Mouse (Mus musculus): ENCODE measurements around the gene Capn2. TPM values are rescaled to one million over a fixed set of nuclear protein-coding genes. Genes with fewer than 3 reads are reported as not detected.
A peak's percentile ranks its signal among the peaks of the same experiment; 100 is the strongest.

Gene Capn2
- polyA plus RNA-seq, 1 experiment from 2014 or later: 126 TPM

GRCm38 (mm10) chr1:182496685-182497084, 20.7 kb downstream of the Capn2 start:
- peaks cover 56% of the 10 kb centered on the region for H3K4me1 ChIP-seq
- no peak overlapping the region for H3K4me3 ChIP-seq (replicated peaks)
- no peaks in the 10 kb centered on the region for H3K9me3 ChIP-seq (replicated peaks)
- H3K36me3 ChIP-seq: peaks cover 21% of the 10 kb centered on the region
- no peak overlapping the region for H3K9ac ChIP-seq
- ATAC-seq (replicated peaks; ENCODE audit: low FRiP score): peak; percentile 52
- 59% methylated on average over 6 of the region's 6 CpGs for WGBS
- peak overlapping the region; percentile 66 for H3K27ac ChIP-seq
- no peak overlapping the region for H3K4me2 ChIP-seq
- H3K27me3 ChIP-seq: no peaks in the 10 kb centered on the region

GRCm38 (mm10) chr1:182494285-182495145, 22.9 kb downstream of the Capn2 start:
- Histone ChIP-seq H3K4me2 (no peak overlapping the region), H3K4me1 (peaks cover 50% of the 10 kb centered on the region), H3K4me3 (replicated peaks) (no peak overlapping the region), H3K27me3 (no peaks in the 10 kb centered on the region), H3K9ac (no peak overlapping the region), H3K36me3 (peaks cover 31% of the 10 kb centered on the region), H3K9me3 (replicated peaks) (no peaks in the 10 kb centered on the region), H3K27ac (peak overlapping the region; percentile 59)
- ATAC-seq (replicated peaks; ENCODE audit: low FRiP score): peak; percentile 22; the same call in 1 of the 2 replicates
- WGBS: 53% methylated on average over 17 of the region's 17 CpGs

- Histone ChIP-seq H3K27me3 (no peaks in the 10 kb centered on the region), H3K9me3 (replicated peaks) (no peaks in the 10 kb centered on the region), H3K4me2 (no peak overlapping the region), H3K9ac (no peak overlapping the region), H3K36me3 (peaks cover 58% of the 10 kb centered on the region), H3K27ac (no peak overlapping the region), H3K4me1 (peaks cover 32% of the 10 kb centered on the region), H3K4me3 (replicated peaks) (no peak overlapping the region)
- no peak for ATAC-seq (replicated peaks; ENCODE audit: low FRiP score)
- WGBS: 92% methylated on average over 6 of the region's 6 CpGs
Observed at GRCm38 (mm10) chr1:182491839-182492238, 25.6 kb downstream of the Capn2 start.

- Histone ChIP-seq H3K27ac (peak overlapping the region; percentile 60; the same call in 1 of the 2 replicates), H3K36me3 (peaks cover 68% of the 10 kb centered on the region), H3K4me3 (replicated peaks) (no peak overlapping the region), H3K4me2 (no peak overlapping the region), H3K9me3 (replicated peaks) (no peaks in the 10 kb centered on the region), H3K27me3 (no peaks in the 10 kb centered on the region), H3K9ac (no peak overlapping the region), H3K4me1 (peaks cover 20% of the 10 kb centered on the region)
- WGBS: 79% methylated on average over 7 of the region's 7 CpGs
- 0 out of 2 replicates have a peak, but pooled peaks have one; percentile 10 for ATAC-seq (replicated peaks; ENCODE audit: low FRiP score)
Observed at GRCm38 (mm10) chr1:182490568-182490967, 26.8 kb downstream of the Capn2 start.

GRCm38 (mm10) chr1:182489803-182490452, 27.5 kb downstream of the Capn2 start:
- H3K4me3 ChIP-seq (replicated peaks): peak overlapping the region; percentile 18; the same call in 1 of the 2 replicates
- H3K36me3 ChIP-seq: peaks cover 74% of the 10 kb centered on the region
- peaks cover 18% of the 10 kb centered on the region for H3K4me1 ChIP-seq
- peak; percentile 90 for ATAC-seq (replicated peaks; ENCODE audit: low FRiP score)
- peak overlapping the region; percentile 60 for H3K27ac ChIP-seq
- 0 out of 2 replicates have a peak overlapping the region, but pooled peaks have one; percentile 7 for H3K9ac ChIP-seq
- 11% methylated on average over 21 of the region's 21 CpGs for WGBS
- no peaks in the 10 kb centered on the region for H3K9me3 ChIP-seq (replicated peaks)
- no peaks in the 10 kb centered on the region for H3K27me3 ChIP-seq
- peak overlapping the region; percentile 62 for H3K4me2 ChIP-seq

- no peaks in the 10 kb centered on the region for H3K27me3 ChIP-seq
Observed at GRCm38 (mm10) chr1:182488503-182488902, 28.9 kb downstream of the Capn2 start.

GRCm38 (mm10) chr1:182483910-182484274, 33.5 kb downstream of the Capn2 start:
- H3K27ac ChIP-seq: peak overlapping the region; percentile 32; the same call in 1 of the 2 replicates
- no peak for ATAC-seq (replicated peaks; ENCODE audit: low FRiP score)

More at GRCm38 (mm10) chr1:182488503-182488902, 28.9 kb downstream of the Capn2 start:
- no peak for ATAC-seq (replicated peaks; ENCODE audit: low FRiP score)
- no peak overlapping the region for H3K9ac ChIP-seq
- no peak overlapping the region for H3K4me2 ChIP-seq
- peaks cover 10% of the 10 kb centered on the region for H3K4me1 ChIP-seq
- 88% methylated on average over 10 of the region's 10 CpGs for WGBS
- H3K9me3 ChIP-seq (replicated peaks): no peaks in the 10 kb centered on the region
- no peak overlapping the region for H3K4me3 ChIP-seq (replicated peaks)
- H3K36me3 ChIP-seq: peaks cover 86% of the 10 kb centered on the region
- H3K27ac ChIP-seq: no peak overlapping the region

GRCm38 (mm10) chr1:182482991-182483909, 34.2 kb downstream of the Capn2 start:
- no peaks in the 10 kb centered on the region for H3K9me3 ChIP-seq (replicated peaks)
- H3K27ac ChIP-seq: peak overlapping the region; percentile 86
- 93% methylated on average over 14 of the region's 14 CpGs for WGBS
- ATAC-seq (replicated peaks; ENCODE audit: low FRiP score): no peak
- no peak overlapping the region for H3K4me2 ChIP-seq
- H3K4me1 ChIP-seq: peaks cover 48% of the 10 kb centered on the region
- no peak overlapping the region for H3K4me3 ChIP-seq (replicated peaks)
- no peaks in the 10 kb centered on the region for H3K27me3 ChIP-seq
- no peak overlapping the region for H3K9ac ChIP-seq
- peaks cover 95% of the 10 kb centered on the region for H3K36me3 ChIP-seq

More at GRCm38 (mm10) chr1:182483910-182484274, 33.5 kb downstream of the Capn2 start:
- Histone ChIP-seq H3K4me3 (replicated peaks) (no peak overlapping the region), H3K4me1 (peaks cover 42% of the 10 kb centered on the region), H3K4me2 (no peak overlapping the region), H3K9ac (no peak overlapping the region), H3K27me3 (no peaks in the 10 kb centered on the region), H3K36me3 (peaks cover 95% of the 10 kb centered on the region), H3K9me3 (replicated peaks) (no peaks in the 10 kb centered on the region)
- 82% methylated on average over 12 of the region's 12 CpGs for WGBS

- peaks cover 48% of the 10 kb centered on the region for H3K4me1 ChIP-seq
- no peak overlapping the region for H3K4me3 ChIP-seq (replicated peaks)
- H3K27me3 ChIP-seq: no peaks in the 10 kb centered on the region
- H3K9me3 ChIP-seq (replicated peaks): no peaks in the 10 kb centered on the region
- H3K4me2 ChIP-seq: no peak overlapping the region
- 0 out of 2 replicates have a peak overlapping the region, but pooled peaks have one; percentile 4 for H3K9ac ChIP-seq
- peak; percentile 8; the same call in 1 of the 2 replicates for ATAC-seq (replicated peaks; ENCODE audit: low FRiP score)
- H3K27ac ChIP-seq: peak overlapping the region; percentile 86
- H3K36me3 ChIP-seq: peaks cover 95% of the 10 kb centered on the region
- WGBS: 44% methylated on average over 10 of the region's 10 CpGs
Observed at GRCm38 (mm10) chr1:182481646-182482295, 35.6 kb downstream of the Capn2 start.

- no peak overlapping the region for H3K4me3 ChIP-seq (replicated peaks)
- WGBS: 89% methylated on average over 7 of the region's 7 CpGs
- H3K9ac ChIP-seq: no peak overlapping the region
- H3K4me2 ChIP-seq: no peak overlapping the region
- H3K27ac ChIP-seq: peak overlapping the region; percentile 86
- no peak for ATAC-seq (replicated peaks; ENCODE audit: low FRiP score)
- no peaks in the 10 kb centered on the region for H3K9me3 ChIP-seq (replicated peaks)
- H3K36me3 ChIP-seq: peaks cover 95% of the 10 kb centered on the region
- H3K4me1 ChIP-seq: peaks cover 48% of the 10 kb centered on the region
- no peaks in the 10 kb centered on the region for H3K27me3 ChIP-seq
Observed at GRCm38 (mm10) chr1:182481138-182481537, 36.3 kb downstream of the Capn2 start.

GRCm38 (mm10) chr1:182478935-182479334, 38.5 kb downstream of the Capn2 start:
- peak; percentile 61 for ATAC-seq (replicated peaks; ENCODE audit: low FRiP score)
- WGBS: 64% methylated on average over 4 of the region's 4 CpGs
- H3K27me3 ChIP-seq: no peaks in the 10 kb centered on the region
- H3K9ac ChIP-seq: no peak overlapping the region
- H3K4me2 ChIP-seq: no peak overlapping the region
- H3K4me1 ChIP-seq: peaks cover 46% of the 10 kb centered on the region
- peaks cover 98% of the 10 kb centered on the region for H3K36me3 ChIP-seq
- H3K27ac ChIP-seq: peak overlapping the region; percentile 86
- H3K4me3 ChIP-seq (replicated peaks): no peak overlapping the region
- H3K9me3 ChIP-seq (replicated peaks): no peaks in the 10 kb centered on the region
